Comparison of ENCODE assay signal across 1 mouse cellular context in the genomic region with DNA sequence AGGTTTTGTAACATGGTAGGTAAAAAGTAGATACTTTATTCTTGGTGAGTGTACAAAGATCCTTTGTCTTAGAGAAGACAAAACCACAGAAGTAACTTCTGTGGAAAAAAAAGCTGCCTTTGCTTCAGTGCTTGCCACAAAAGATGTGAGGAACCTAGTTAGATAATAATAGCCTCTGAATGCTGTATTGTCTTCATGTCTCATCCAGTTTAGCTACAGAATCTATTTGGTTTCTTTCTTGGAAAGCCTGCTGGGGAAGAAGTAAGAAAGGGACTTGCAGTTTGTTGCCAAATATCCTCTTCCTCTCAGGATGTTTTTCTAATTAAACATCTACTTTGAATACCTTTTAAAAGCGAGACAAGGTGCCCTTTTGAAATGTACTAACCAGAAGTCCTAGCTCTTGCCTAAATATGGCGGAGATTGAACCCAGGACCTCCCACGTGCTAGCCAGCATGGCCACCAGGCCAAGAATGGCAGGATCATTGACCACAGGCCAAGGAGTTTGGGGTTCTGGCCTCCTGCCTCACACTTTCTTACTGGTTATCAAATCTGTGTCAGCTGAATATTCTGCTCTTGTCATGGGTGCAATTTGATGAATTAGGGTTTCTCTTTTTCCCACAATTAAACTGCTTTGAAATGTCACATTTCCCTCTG.
TF ChIP-seq lines count a peak whose summit lies in the region.

No protein-coding gene starts in this region.

TF ChIP-seq in CH12.LX, 34 proteins besides CTCF, POLR2A, EP300 and RAD21 (continued from another document):
- TF ChIP-seq JUN (IDR thresholded peaks at IDR 0.05; ENCODE audit: insufficient read depth, low read depth, low read length) = no peak
- peak; percentile 100 for TF ChIP-seq MYC (IDR thresholded peaks at IDR 0.05; ENCODE audit: low read depth, low read length)
- TF ChIP-seq ELF1 (IDR thresholded peaks at IDR 0.05; ENCODE audit: low read depth, low read length) = no peak
- TF ChIP-seq MAX (IDR thresholded peaks at IDR 0.05; ENCODE audit: low read length) = peak; percentile 98
- no peak; the same call in 1 of the 2 replicates for TF ChIP-seq CHD1 (IDR thresholded peaks at IDR 0.05; ENCODE audit: low read depth, low read length)
- TF ChIP-seq KAT2A (IDR thresholded peaks at IDR 0.05; ENCODE audit: insufficient replicate concordance, low read length) = no peak
- TF ChIP-seq JUND (conservative IDR thresholded peaks at IDR 0.05; ENCODE audit: low read depth, low read length) = no peak
- TF ChIP-seq ZMIZ1 (IDR thresholded peaks at IDR 0.05; ENCODE audit: low read depth, low read length) = no peak
- TF ChIP-seq NRF1 (IDR thresholded peaks at IDR 0.05; ENCODE audit: low read depth, low read length) = 0 out of 2 replicates have a peak, but pooled peaks have one; percentile 15
- no peak for TF ChIP-seq MAFK (IDR thresholded peaks at IDR 0.05; ENCODE audit: insufficient replicate concordance, low read length)
